Mouse (Mus musculus): ENCODE measurements around the gene Dync1h1.
A peak's percentile ranks its signal among the peaks of the same experiment; 100 is the strongest.
"Not testable (repeated sequence)": the region's sequence is repeated elsewhere in the genome, so short reads cannot be mapped to it uniquely, and the experiment has no call there.

Gene Dync1h1

DNA sequence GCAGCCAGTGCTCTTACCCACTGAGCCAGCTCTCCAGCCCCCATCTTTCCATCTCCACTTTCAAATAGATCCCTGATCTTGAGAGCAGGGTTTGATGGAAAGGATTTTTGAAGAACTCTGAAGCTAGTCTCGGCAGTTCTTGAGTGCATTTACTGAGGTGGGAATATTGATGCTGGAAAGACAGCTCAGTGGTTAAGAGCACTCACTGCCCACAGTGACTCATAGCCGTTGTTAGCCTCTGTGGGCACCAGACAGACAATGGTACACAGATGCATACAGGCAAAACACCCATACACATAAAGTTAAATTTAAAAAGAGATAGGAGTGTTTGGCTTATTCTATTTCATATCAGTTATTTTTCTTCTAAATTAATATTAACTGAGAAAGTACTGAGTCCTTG is 5.4 kb downstream of the Dync1h1 start:
- no peak for DNase-seq (ENCODE audit: low spot score in 2 of 2)

DNA sequence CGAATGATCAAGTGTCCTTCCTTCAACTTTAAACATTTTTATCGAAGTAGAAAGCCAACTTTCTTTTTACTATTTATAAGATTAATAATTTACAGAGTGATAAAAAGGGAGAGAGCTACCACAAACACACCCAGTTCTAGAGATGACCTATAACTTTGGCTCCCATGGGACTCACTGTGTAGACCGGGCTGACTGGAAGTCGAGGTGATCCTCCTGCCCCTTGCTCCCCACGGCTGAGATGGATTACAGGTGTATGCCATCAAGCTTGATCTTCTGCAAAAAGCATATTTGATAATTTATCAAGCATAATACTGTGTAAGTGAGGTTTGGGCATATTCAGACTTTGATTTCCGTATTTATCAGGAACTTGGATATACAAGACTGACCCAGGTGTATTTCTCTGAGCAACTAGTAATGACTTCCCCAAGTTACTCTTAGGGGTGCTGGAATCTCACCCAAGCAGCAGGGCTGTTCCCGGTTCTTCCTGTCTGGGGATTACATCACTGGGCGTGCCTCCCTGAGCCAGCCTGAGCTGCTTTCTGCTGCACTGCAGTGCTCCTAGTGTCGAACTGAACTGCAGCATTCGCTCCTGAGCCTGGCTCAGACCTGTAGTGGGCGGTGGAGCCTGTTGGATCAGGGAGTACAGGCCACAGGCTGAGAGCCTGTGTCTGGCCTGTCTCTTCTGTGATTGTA is 7.4 kb downstream of the Dync1h1 start:
- peak; percentile 83 for DNase-seq (ENCODE audit: low spot score in 2 of 2)

DNA sequence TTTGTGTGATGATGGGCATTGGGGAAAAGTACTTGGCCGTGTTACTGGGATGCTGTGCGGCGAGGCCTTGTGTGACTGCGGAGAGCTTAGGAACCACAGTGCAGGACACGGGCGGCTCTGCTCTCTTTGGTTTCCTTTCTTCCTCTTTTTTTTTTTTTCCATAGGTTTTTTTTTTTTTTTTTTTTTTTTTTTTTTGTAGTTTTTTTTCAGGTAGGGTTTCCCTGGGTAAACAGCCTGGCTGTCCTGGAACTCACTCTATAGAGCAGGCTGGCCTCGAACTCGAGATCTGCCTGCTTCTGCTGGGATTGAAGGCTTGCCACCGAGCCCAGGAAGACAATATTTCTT is 7.9 kb downstream of the Dync1h1 start:
- no peak for DNase-seq (ENCODE audit: low spot score in 2 of 2)

DNA sequence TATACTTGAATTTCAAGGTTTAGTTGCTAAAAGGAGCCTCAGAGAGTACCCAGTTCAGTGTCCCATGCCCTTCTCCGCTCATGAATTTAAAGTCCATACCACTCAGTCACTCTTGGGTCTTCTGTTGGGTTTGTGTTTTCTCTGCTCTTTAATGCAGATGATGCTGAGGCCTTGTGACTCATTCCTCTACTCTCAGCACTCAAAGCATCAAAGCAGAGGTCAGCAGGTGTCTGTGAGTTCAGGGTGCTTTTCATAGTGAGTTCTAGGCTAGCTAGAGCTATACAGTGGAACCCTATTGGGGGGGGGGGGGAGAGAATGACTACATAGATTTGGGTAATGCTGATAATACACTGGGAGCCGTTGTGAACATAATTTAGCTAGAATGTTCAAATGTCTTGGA is 9.5 kb downstream of the Dync1h1 start:
- DNase-seq (ENCODE audit: low spot score in 2 of 2): no peak

DNA sequence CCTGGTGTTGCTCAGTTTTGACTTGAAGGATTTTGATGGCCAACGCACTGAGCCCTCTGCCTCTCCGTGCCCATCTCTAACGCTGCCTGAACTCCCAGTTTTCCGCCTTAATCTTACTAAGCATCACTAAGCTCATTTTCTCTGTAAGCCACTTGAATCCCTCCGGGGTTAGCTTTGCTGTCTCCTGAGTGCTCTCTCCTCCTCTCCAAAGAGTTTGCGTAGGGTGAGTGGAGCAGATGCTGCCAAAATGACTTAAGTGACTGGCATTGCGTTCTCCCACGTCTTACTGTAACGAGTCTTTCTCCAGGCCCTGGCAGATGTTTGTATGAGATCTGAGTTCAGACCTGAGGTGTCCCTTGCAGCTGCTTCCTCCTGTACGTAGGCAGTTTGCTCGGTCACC is 28.8 kb downstream of the Dync1h1 start:
- no peak for DNase-seq (ENCODE audit: low spot score in 2 of 2)

DNA sequence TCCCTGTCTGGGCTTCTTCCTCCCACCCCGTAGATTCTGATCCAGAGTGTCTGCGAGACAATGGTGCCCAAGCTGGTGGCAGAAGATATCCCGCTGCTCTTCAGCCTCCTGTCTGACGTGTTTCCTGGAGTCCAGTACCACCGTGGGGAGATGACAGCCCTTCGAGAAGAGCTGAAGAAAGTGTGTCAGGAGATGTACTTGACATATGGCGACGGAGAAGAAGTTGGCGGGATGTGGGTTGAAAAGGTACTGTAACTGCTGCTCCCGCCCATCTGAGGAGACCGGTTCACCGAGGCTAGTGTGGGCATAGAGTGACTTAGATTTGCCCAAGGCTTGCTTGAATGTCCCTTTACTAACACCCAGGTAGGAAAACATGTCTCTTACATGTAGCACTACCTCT is 35.0 kb downstream of the Dync1h1 start:
- no peak for DNase-seq (ENCODE audit: low spot score in 2 of 2)

DNA sequence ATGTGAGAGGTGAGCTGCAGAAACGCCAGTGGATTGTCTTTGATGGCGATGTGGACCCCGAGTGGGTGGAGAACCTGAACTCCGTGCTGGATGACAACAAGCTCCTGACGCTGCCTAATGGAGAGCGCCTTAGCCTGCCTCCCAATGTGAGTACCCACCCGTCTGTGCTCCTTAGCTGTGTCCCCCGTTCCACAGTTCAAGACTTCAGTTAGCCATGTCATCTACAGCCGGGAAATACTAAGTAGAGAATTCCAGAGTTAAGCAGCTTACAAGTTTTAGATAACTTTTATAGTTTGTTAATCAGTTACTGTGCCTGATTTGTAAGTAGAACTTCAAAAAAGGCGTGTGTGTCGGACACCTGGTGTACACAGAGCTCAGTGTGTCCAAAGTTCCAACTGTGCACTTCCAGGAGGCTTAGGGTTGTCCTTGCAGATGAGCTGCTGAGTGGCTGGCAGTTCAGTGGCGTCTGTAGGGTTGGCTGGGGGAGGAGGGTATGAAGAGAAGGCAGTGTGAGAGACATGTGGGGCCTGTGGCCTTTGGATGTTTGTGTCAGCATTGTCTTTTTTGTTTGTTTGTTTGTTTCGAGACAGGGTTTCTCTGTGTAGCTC is 36.4 kb downstream of the Dync1h1 start:
- DNase-seq (ENCODE audit: low spot score in 2 of 2): no peak

DNA sequence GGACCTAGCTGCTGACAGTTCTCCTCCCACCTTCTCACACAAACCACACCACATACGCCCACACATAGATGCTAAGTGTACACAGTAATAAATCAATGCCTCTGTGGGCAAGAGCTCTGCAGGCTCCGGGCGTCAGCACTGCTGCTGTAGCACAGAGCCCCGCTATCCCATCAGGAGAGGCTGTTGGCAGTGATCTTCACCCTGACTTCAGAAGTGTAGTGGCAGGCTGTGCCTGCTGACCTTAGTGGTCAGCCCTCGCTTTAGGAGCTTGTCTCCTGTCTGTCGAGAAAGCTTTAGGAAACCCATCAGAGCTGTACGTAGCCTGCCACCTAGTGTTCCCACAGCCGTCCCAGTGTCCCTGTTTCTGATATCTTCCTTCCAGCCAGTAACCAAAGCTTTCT is 49.0 kb downstream of the Dync1h1 start:
- DNase-seq (ENCODE audit: low spot score in 2 of 2): no peak

DNA sequence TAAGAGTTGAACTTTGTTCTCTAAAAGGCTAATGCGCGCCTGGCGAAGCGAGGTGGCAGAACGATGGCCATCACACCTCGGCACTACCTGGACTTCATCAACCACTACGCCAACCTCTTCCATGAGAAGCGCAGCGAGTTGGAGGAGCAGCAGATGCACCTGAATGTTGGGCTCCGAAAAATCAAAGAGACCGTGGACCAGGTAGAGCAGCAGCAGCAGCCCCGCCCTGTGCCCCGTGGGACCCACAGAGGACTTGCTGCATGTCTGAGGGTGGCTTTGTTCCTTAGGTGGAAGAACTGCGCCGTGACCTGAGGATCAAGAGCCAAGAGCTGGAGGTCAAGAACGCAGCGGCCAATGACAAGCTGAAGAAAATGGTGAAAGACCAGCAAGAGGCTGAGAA is 50.2 kb downstream of the Dync1h1 start:
- DNase-seq (ENCODE audit: low spot score in 2 of 2): no peak

DNA sequence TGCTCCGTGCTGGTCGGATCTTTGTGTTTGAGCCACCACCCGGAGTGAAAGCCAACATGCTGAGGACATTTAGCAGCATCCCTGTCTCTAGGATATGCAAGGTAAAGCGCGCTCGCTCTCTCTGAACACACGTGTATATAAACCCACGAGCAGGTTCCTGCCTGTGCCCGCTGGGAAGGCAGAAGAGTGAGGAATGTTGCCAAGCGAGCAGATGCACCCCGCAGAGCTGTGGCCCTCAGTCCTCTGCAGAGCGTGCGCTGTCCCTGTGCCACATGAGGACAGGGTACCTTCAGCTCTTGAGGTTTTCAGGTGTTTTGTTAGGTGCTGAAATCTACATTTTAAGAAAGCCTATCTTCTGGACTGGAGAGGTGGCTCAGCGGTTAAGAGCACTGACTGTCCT is 60.5 kb downstream of the Dync1h1 start:
- DNase-seq (ENCODE audit: low spot score in 2 of 2): no peak

DNA sequence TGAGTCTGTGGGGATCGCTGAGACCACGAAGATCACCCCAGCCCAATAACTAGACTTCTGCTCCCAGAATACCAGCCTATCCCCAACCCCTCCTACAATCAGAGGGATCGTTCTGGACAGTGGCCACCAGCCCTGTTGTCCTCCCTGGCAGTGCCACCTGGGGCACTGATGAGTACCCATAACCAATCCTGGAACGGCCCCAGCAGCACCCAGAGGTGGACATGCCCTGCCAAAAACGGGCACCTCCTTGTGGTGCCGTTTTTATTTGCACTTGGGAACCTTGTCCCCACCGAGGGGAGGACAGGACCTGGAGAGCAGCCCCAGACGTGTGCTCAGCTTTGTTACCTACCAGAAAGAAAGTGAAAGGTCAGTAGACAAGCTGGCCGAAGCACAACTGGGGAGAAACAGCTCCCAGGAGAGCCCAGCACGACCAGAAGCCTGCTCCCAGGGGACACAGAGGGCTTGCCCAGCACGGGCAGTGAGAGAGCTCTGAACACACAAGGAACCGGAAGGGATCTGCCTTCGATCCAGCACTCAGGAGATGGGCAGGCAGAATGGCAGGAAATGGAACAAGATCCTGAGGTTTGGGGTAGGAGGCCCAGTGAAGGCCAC is 66.3 kb downstream of the Dync1h1 start:
- no peak for DNase-seq (ENCODE audit: low spot score in 2 of 2)

DNA sequence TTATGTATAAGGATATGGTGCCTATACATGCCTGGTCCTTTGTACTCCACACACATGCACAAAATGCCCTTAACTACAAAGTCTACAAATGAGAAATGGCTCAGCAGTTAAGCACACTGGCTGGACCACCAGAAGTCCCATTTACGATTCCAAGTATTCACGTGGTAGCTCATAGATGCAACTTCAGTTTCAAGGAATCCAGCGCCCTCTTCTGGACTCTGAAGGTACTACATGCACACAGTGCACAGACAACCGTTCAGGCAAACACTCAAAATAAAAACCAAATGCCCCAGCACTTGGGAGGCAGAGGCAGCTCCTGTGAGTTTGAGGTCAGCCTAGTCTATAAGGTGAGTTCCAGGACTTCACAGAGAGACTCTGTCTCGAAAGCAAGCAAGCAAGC is 73.0 kb downstream of the Dync1h1 start:
- DNase-seq (ENCODE audit: low spot score in 2 of 2): no peak

DNA sequence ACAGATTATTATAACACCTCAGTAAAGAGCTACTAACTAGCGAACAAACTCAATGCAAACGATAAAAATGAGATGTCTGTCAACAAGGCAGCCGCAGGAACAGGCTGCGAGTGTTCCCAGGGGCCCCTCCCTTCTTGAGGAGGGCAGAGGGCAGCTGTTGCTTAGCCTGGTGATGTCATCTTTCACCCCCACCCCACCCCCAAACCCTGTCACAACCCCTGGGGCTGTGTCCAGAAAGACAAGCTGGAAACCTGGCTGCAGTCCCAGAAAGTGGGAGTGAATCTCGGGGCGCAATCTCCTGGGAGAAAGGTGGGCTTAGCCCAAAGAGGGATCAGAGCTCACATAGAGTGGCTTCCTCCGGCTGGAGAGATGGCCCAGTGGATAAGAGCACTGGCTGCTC is 79.9 kb downstream of the Dync1h1 start:
- DNase-seq (ENCODE audit: low spot score in 2 of 2): peak in 1 of 2 experiments; percentile 27

DNA sequence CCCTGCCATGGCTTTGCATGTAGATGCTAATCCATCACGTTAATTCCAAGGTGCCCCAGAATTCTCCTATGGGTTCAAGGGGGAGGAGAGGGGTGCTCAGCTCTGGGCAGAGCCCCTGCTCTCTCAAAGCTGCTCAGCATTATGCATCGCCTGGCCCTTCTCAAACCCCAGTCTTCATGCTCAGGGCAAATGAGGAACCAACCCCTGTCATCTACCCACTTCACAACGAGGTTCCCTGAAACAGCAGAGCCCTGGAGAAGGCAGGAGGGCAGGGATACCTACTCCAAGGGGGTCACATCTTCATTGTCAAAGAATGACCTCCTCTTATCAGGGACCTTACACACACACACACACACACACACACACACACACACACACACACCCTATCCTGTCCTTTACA is 80.6 kb downstream of the Dync1h1 start:
- DNase-seq (ENCODE audit: low spot score in 2 of 2): no peak

DNA sequence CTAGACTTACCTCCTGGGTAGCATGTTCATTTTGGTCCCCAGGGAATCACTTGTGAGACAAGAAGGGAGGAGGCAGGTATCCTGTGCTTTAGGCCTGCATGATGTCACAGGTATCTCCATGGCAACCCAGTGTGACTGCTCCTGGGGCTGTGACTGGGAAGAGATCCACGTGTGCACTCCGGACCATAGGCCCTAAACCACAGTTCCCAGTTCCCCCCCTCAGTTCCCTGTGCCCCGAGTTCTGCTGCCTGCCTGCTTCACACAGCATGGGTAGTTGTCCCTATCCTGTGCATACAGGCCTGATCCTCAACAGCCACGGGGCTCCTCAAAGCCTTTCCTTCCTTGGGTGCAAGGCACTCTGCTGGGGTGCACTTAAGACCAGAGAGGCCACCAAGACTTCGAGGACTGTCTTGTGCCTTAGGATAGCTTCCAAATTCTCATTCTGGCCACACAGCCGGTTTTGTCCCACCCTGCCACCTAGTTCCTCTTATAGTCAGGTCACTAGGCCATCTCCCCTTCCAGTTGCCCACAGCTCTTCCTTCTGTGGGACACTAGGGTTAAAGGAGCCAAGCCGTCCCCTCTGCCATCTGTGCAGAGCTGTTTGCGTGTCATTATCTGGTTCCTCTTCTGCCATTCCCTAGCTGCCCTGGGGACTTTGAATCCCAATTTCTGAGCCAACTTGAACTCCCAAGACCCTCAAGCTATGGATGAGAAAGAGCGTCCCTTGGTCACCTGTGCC is 81.5 kb downstream of the Dync1h1 start, which contains the start of gene 1700001K19Rik:
Gene 1700001K19Rik, minus strand, starts transcription at position 59 of the 739 bp plus-strand sequence.
- DNase-seq (ENCODE audit: low spot score in 2 of 2): no peak

DNA sequence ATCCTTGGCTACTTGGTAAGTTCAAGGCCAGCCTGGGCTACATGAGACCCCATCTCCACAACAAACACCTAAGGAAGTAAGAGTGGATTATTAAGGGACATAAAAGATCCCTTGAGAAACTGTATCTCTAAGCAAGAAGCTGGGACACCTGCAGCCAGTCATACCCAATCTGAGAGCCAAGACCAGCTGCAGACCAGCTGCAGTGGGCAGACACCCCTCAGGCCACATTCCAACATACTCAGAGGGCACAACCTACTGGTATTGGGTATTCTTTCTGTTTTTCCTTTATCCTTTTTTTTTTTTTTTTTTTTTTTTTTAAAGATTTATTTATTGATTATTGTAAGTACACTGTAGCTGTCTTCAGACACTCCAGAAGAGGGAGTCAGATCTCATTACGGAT is 82.3 kb downstream of the Dync1h1 start:
- no peak for DNase-seq (ENCODE audit: low spot score in 2 of 2)

DNA sequence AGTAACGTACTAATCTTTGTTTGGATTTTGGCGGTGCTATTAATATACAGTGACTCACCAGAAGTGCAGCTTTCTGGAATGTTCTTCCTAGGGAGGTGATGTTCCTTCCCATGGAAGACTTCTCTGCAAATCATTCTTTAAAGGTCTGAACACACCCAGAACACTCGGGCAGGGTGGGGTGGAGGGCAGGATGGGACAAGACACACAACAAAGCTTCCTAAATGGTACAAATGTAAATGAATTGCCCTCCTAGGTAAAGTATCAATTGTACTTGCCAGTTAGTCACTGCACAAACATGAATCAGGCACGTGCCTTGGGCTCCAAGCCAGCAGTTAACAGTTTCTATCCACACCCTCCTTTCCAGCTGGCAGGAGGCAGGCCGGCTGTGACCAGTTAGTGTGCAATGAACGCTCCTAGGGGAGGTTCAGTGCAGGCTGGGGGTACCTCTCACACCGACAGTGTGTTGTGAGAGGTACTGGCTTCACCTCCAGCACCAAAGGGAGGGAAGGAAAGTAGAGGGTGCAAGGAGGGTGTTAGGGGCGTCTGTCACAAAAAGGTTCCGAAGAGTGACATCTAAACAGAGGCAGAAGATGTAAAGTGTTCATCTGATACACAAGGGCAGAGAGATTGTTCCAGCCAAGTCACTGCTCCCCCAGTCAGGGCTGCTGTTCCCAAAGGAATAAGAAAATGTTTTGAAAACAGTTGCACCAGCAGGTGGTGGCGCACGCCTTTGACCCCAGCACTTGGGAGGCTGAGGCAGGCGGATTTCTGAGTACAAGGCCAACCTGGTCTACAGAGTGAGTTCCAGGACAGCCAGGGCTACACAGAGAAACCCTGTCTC is 86.9 kb downstream of the Dync1h1 start:
- DNase-seq (ENCODE audit: low spot score in 2 of 2): peak; percentile 46 to 66

DNA sequence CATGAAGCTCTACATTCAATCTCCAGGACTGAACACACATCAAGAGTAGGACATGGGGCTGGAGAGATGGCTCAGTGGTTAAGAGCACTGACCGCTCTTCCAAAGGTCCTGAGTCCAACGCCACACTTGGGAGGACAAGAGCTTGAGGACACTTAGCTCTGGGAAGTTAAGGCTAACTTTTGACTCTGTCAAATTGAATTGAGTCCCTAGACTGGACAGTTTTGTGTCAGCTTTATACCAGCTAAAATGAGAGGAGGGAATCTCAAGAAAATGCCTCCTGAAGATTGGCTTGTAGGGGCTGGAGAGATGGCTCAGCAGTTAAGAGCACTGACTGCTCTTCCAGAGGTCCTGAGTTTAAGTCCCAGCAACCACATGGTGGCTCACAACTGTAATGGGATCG is 87.7 kb downstream of the Dync1h1 start:
- not testable (repeated sequence) for DNase-seq (ENCODE audit: low spot score in 2 of 2)

DNA sequence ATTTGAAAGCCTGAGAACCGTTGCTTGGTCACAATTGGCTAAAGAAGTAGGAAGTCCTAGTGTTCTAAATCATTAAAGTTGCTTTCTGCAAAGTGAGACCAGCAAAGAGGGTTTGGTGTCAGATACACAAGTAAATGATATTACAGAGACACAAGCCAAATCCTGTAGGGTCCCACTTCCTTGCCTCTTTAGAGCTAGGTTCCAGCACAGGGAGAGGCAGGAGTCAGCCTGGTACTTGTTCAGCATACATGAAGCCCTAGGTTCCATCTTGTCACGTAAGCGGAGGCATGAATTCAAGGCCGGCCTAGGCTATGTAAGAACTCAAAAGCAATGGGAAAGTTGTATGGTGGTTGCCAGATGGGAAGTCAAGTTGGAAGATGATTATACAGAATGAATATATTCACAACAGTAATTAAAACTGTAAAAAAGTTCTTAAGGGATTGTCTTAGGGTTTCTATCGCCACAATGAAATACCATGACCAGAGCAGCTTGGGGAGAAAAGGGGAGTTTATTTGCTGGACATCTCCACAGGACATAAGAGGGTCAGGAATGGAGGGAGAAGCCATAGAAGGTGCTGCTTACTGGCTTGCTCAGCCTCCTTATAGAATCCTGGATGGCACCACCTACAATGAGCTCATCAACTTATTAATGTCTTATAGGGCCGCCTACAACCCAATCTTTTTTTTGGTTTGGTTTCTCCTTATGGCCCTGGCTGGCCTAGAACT is 88.8 kb downstream of the Dync1h1 start:
- no peak for DNase-seq (ENCODE audit: low spot score in 2 of 2)

DNA sequence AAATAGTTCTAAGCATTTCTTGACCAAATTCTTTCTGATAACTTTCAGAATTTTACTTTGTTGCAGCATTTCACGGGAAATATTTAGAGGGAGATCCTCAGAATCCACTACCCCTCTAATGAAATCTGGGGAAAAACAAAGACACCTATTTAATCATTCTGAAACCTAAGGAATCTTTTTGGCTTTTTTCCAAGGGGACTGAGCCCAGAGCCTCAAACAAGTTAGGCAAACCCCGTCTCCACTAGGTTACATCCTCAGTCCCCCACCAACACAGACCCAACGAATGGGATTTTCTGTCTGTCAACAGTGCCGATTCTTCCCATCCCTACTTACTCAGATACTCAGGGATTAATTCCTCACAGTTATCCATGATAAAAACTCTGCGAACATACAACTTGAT is 92.1 kb downstream of the Dync1h1 start:
- DNase-seq (ENCODE audit: low spot score in 2 of 2): not testable (repeated sequence)

DNA sequence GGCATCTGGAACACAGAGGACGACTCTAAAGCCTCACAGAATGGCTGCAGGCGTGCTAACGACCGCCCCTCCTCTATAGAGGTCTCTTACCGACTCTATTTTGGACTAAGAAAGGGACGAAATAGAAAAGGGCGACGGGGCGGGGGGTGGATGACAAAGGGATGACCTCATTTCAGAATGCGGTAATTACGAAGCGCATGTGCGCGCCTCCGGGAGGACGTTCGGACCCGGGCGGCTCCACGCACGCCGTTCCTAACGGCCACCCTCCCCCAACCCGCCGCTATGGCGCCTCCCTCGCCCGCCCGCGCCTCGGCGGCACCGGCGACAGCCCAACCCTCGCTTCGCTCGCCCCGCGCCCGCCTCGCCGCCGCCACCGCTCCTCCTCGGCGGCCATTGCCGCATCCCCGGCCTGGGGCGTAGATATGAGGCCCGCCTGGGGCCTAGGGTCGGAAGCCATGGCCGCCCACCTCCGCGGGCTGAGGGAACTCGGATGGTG is 94.5 kb downstream of the Dync1h1 start:
- DNase-seq (ENCODE audit: low spot score in 2 of 2): peak; percentile 38 to 49

Measured in heart, adult 9 months (tissue).